Mouse (Mus musculus) c-Kit-positive CD71-negative TER-119-negative erythroid progenitor cells, embryonic 14.5 days (primary cell): Measurements from ENCODE around the gene Gm10277.
A peak's percentile ranks its signal among the peaks of the same experiment; 100 is the strongest.

Source experiments
- DNase-seq: peaks from one replicate; pipeline ENCODE4 v3.0.0-alpha.2; 2013; ENCODE audit warnings: low read depth

The Gm10277 gene

DNA sequence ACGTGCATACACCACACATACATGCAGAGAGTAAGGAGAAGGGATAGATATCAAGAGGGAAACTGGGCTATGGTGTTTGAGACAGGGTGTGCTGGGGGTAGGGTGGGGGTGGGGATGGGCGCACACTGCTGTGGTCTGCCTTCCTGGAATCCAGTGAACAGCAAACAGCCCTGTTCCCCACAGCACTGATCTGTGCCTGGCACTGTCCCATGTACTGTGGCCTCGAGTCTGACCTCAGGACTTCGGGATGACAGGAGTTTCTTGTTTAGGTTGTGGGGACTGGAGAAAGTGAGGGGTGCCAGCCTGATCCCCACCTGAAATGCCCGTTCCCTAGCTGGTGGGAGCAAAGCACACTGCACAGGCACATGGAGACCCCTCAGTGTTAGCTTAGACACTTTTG, at the start of gene Gm10277:
Gm10277 (minus strand) TSS at position 41 of the 400 bp plus-strand sequence.
- DNase-seq = no peak

GRCm38 (mm10) chr11:77836751-77837150, 49.2 kb upstream of the Gm10277 start:
- no peak for DNase-seq

DNA sequence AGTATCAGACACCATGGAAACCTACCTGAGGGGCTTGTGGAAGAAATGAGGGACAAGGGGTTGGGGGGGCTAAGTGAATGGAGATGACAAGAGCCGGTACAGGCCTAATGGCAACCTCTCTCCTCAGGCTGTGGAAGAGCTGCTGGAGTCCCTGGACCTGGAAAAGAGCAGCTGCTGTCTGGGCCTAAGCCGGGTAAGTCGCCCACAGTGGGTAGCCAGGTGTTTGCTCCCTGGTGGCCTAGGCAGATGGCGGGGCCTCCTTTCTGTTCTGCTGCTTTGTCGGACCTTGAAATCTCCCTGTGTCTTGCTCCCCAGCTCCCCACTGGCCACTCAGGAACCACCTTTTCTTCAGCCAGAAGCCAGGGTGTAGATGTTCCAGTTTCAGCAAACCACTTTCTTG, 48.7 kb upstream of the Gm10277 start:
- no peak for DNase-seq

GRCm38 (mm10) chr11:77835109-77835508, 47.6 kb upstream of the Gm10277 start:
- DNase-seq = no peak

- no peak for DNase-seq
Observed at GRCm38 (mm10) chr11:77832541-77832940, 45.0 kb upstream of the Gm10277 start.

GRCm38 (mm10) chr11:77830875-77831274, 43.3 kb upstream of the Gm10277 start:
- DNase-seq = no peak

- DNase-seq = no peak
Observed at GRCm38 (mm10) chr11:77829043-77829841, 41.7 kb upstream of the Gm10277 start.

DNA sequence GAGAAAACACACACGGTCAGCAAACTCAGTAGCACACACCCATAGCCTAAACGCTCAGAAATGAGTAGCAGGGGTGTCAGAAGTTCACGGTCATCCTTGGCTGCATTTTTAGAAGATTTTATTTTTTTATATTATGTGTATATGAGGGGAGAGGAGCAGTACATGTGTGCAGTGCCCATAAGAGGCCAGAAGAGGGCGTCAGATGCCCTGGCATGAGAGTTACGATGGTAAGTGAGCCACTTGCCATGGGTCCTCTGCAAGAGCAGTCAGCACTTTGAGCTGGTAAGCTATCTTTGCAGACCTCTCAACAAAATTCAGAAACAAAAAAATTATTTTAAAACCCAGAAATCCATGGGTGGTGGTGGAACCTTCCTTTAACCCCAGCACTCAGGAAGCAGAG, 40.6 kb upstream of the Gm10277 start:
- DNase-seq = no peak

- peak; percentile 65 for DNase-seq
Observed at GRCm38 (mm10) chr11:77827241-77827995, 39.9 kb upstream of the Gm10277 start.

DNA sequence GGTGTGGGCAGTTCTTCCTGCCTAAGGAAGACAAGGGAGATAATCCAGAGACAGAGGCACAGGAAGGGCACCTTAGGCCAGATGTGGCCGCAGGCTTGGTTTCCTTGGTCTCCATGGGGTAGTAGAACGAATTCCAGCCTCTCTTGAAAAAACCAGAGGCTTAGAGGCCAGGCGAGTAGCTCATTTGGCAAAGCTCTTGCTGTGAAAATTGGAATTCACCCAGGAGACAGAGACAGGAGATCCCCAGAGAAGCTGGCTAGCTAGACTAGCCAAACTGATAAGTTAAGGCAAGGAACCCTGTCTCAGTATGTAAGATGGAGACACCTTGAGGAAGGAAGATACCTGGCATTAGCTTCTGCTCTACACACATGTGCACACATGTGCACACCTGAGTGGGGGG, 38.8 kb upstream of the Gm10277 start:
- DNase-seq = no peak

GRCm38 (mm10) chr11:77825853-77826252, 38.3 kb upstream of the Gm10277 start:
- DNase-seq = peak; percentile 50

DNA sequence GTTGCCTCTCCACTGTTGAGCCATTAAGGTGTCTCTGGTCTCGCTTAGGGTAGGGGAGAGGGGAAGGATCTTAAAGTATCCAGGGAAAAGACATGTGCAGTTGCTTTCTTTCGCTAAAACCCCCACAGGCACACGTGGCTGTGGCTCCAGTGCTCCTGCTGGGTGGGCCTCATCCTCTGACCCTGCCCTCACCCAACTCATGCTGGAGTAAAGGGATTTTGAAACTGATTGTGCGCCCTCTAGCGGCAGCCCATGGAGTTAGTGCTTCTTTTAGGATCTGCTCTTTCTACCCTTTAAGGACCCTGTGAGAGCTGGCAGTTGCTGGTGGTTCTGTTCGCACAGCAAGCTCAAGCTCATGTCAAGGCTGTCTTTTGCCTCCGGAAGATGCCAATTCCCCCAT, 35.2 kb upstream of the Gm10277 start:
- peak; percentile 68 for DNase-seq

DNA sequence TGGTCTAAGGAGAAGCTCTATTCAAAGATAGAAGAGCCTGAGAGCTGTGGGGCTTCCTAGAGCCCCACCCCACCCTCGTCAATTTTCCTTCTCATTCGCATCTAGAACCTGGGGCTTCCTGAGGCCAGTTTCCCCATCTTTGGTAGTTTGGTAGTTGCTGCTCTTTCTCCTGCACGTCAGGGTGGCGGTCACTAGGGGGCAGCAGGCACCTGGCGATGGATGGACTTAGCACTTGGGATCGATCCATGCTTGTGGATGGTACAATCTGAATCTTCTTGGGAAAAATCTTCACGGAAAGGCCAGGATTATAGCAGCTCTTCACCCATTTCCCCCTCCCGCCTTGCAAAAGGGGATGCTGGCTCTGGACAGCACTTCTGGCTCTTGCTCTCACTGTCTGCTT, 34.1 kb upstream of the Gm10277 start:
- DNase-seq = no peak

- peak; percentile 76 for DNase-seq
Observed at GRCm38 (mm10) chr11:77816003-77816402, 28.5 kb upstream of the Gm10277 start.

DNA sequence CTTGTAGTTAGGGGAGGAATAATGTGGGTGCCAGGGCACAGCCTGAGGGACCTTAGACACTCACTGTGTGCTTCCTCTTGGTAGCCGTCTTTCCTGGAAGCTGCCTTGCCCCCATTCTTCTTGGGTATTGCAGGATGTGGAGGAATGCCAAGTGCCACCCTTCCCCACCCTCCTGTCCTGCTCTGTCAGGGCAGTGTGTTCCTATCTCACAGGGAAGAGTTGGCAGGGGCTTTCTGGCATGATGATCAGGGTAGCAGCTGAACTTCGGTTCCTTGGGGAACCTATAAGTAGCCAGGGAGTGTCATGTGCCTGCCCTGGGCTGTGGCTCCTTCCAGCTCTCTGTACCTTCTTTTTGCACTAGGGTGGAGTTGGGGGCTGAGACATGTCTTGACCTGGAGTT, 26.4 kb upstream of the Gm10277 start:
- no peak for DNase-seq

- DNase-seq = no peak
Observed at GRCm38 (mm10) chr11:77810018-77810417, 22.5 kb upstream of the Gm10277 start.

DNA sequence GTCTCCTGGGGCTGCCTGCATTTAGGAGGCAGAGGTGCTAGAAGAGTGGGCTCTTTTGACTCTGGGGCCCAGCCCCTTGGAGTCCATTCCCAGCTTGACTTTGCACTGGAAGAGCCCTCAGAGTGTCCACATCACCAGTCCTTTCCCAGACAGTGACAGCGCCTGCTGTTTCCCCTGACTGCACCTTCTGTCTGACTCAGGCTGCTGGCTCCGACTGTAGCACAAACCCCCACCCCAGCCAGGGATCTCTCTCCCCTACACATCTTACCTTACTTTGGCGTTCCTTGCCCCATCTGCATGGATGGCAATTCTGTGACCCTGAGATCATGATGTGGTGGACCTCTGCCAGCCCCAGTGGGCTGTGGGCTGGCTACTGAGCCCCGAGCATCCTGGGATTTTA, 21.7 kb upstream of the Gm10277 start:
- DNase-seq = no peak

DNA sequence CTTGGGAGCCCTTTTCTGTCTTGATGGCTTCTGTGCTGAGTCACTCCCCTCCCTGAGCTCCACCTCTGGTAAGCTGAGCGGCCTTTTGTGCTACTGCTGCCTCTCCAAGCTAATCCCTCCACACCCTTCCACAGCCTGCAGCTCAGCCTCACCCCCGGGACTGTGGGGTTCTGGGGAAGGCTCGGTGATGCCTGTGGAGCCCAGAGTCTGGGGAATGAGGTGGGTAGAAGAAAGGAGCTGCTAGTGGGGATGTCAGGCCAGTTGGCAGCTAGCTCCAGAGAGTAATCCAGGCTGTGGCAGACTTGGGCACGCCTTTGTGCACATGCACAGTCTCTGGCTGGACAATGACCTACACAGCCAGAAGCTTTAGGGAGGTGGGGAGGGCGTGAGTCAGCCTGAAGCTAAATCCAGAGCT, 20.5 kb upstream of the Gm10277 start:
- no peak for DNase-seq

DNA sequence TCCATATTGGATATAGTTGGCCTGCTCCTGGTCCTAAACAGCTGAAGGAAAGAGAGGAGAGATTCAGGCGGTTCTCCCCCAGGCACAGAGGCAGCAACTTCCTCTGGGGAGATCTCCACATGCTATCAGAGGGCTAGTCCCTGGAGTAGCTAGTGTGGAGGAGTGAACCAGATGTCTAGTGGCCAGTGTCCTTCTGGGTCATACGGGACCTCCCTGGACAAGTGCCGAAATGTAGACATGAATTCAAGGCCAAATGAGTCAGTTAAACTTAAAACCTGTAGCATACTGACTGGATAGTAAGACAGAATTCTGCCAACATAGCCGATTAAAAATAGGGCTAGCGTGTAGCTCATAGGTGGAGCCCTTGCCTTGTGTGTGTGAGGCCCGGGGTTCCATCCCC, 19.3 kb upstream of the Gm10277 start:
- DNase-seq = no peak

DNA sequence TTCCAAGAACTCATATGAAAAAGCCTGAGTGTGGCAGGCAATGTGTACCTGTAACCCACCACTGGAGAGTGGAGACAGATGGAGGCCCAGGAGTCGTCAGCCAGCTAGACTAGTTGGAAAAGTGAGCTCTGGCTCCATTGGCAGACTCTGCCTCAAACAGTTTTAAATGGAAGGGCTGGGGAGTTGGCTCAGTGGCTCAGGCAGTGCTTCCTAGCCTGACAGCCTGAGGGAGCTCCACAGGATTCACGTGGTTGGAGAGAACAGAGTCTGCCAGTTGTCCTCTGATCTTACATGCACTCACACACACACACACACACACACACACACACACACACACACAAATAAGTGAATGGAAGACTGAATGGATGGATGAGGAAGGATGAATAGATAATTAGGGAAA, 18.7 kb upstream of the Gm10277 start:
- no peak for DNase-seq

DNA sequence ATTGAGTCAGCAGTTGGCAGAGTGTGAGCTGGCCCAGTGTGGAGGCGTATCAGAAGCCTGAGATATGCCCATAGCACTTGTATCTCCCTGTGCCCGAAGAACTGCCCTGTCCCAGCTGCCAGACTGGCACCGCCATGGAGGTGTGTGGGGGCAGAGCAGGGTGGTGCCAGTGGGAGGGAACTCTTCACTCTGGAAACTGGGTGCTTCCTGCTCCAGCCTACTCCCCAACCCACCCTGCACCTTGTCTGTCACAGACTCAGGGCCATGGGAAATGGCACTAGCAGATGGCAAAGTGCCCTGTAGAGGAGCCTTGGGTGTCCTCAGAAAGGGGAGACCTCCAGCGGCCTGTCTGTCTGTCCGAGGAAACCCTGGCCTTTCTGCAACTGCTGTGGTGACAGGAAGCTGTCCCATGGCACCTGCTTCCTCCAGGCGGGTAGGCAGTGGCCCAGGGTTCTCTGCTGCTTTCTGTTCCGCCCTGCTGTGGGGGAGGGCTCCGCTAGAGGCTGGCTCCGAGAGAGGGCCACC, 14.9 kb upstream of the Gm10277 start:
- DNase-seq = no peak

- DNase-seq = no peak
Observed at GRCm38 (mm10) chr11:77800869-77801701, 13.5 kb upstream of the Gm10277 start.
